Mouse (Mus musculus) midbrain, embryonic 15.5 days (tissue): ENCODE measurements around the gene Hacd2. TPM values are rescaled to one million over a fixed set of nuclear protein-coding genes. Genes with fewer than 3 reads are reported as not detected.
A peak's percentile ranks its signal among the peaks of the same experiment; 100 is the strongest.

Experiments
- ATAC-seq: fragments of 200-750 bp; cut with Nextera tagmentation; replicated peaks from 2 replicates; pipeline ENCODE4 v1.8.0; 2017; ENCODE audit warnings: moderate TSS enrichment
- H3K27ac ChIP-seq: fragments of 300-500 bp; sonication (generic); 2 replicates; pipeline ENCODE4 v1.5.1; 2015; ENCODE audit warnings: mild to moderate bottlenecking, inconsistent platforms
- H3K27me3 ChIP-seq: fragments of 300-500 bp; sonication (generic); replicated peaks from 2 replicates; pipeline ENCODE4 v1.6.1; 2015; ENCODE audit warnings: inconsistent platforms
- H3K36me3 ChIP-seq: fragments of 300-500 bp; sonication (generic); replicated peaks from 2 replicates; pipeline ENCODE4 v1.6.1; 2015; ENCODE audit warnings: inconsistent platforms
- H3K4me1 ChIP-seq: fragments of 300-500 bp; sonication (generic); 2 replicates; pipeline ENCODE4 v1.6.1; 2015; ENCODE audit warnings: inconsistent platforms
- H3K4me2 ChIP-seq: fragments of 300-500 bp; sonication (generic); 2 replicates; pipeline ENCODE4 v1.6.1; 2015; ENCODE audit warnings: inconsistent platforms, mild to moderate bottlenecking, moderate library complexity
- H3K4me3 ChIP-seq: fragments of 300-500 bp; sonication (generic); 2 replicates; pipeline ENCODE4 v1.5.1; 2015; ENCODE audit warnings: mild to moderate bottlenecking, inconsistent platforms
- H3K9ac ChIP-seq: fragments of 300-500 bp; sonication (generic); 2 replicates; pipeline ENCODE4 v1.6.1; 2015; ENCODE audit warnings: mild to moderate bottlenecking, inconsistent platforms
- H3K9me3 ChIP-seq: fragments of 300-500 bp; sonication (generic); 2 replicates; pipeline ENCODE4 v1.6.1; 2016; ENCODE audit warnings: inconsistent platforms
- WGBS: fragments of 180-500 bp; shearing (Covaris S2); methylation state at CpG from one replicate; pipeline ENCODE4 v1.1.7; 2015; ENCODE audit warnings: mixed read lengths; 5-methylcytosine and 5-hydroxymethylcytosine counted together
- polyA plus RNA-seq: library from polyadenylated mRNA; unstranded; fragments of >200 nt; fragmentation: Nextera tagmentation; extraction: Ambion mirVana; gene quantifications from 2 replicates; pipeline ENCODE4 v1.2.1, GENCODE M21; 2015

Hacd2 gene
- 42.6 and 50.6 TPM in 2 replicates for polyA plus RNA-seq

DNA sequence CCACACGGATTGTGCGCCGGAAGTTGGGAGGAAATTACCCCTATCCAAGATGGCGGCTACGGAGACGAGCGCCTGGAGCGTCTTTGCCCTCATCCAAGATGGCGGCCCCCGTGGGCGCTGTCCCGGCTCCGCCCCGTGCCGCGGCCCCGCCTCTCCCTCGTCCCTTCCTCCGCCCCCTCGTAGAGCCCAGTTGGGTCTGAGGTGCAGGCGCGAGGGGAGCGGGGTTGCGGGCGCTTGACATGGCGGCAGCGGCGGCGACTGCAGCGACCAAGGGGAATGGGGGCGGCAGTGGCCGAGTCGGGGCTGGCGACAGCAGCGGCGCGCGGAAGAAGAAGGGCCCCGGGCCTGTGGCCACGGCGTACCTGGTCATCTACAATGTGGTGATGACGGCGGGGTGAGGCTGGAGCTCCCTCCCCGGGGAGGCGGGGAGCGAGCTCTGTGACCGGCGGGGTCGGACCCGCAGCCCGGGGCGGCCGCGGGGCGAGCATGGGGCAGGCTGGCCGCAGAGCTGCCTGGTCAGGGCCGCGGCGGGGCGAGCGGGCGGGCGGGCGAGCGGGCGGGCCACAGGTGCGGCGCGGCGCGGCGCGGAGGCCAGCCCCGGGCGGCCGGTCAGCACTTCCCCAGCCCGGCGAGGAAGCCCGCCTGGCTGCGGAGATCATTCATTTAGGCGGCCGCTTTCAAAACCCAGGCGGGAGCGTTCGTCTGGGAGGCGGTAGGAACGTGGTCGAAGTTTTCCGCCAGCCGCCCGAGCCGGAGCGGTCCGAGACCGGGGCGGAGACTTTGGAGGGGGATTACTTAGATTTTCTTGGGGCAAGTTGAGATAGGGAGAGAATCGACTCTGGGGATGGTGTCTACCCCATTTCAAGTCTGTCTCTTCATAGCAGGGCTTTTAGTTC lies at the start of gene Hacd2:
Gene Hacd2, plus strand, starts transcription at position 187 of the 896 bp plus-strand sequence.
- Histone ChIP-seq H3K4me3 (peak within 1 kb of the TSS; percentile 94), H3K9me3 (no peaks in the 10 kb centered on the region), H3K27me3 (peaks cover 18% of the 10 kb centered on the region), H3K4me1 (0 out of 2 replicates have a peak, but pooled peaks cover 3% of the 10 kb centered on the region), H3K27ac (peak within 1 kb of the TSS; percentile 83), H3K9ac (peak within 1 kb of the TSS; percentile 84), H3K36me3 (no peaks in the 10 kb centered on the region), H3K4me2 (peak within 1 kb of the TSS; percentile 64)
- WGBS, result under 1% methylated on average over 76 of the region's 97 CpGs
- ATAC-seq, result peak; percentile 98

DNA sequence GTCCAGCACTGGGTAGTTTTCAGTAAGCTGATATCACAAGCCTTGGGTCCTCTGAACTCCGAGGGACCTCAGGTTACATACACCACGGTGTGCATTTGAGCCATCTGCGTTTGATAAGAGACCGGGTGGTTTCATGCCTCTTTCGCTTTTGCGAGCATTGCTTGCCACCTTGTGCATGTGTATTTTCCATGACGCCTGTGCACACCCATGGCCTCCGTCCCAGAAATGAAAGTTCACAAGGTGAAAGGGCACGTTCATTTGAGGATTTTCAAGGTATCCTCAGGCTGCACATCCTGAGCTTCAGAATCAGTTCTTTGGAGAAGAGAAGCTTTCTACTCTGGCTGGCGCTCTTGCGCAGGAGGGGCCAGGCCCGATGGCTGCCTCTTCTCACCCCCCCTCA lies 49.8 kb upstream of the Hacd2 start:
- WGBS, result 93% methylated on average over 12 of the region's 12 CpGs
- Histone ChIP-seq H3K27ac (no peak overlapping the region), H3K27me3 (no peaks in the 10 kb centered on the region), H3K9ac (no peak overlapping the region), H3K4me3 (no peak overlapping the region), H3K9me3 (no peaks in the 10 kb centered on the region), H3K4me2 (no peak overlapping the region), H3K36me3 (no peaks in the 10 kb centered on the region), H3K4me1 (no peaks in the 10 kb centered on the region)
- no peak for ATAC-seq

DNA sequence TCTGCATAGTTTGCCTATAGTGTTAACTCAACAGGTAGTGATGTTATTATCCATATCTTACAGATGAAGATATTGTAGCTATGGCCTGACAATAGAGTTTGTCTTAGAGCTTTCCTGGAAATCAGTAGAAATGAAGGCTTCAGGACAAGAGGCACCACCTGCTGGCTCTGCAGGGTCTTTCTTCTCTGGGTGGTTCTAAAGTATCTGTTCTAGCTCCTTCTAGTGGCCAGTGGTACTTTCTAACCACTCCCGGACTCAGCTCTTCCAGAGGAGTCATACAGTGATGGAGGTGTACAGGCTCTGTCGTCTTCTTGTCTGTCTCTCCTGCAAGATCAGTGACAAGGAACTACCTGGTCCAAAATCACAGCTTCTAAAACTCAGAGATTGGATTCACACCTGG lies 46.7 kb upstream of the Hacd2 start:
- H3K27ac ChIP-seq, result no peak overlapping the region
- no peak for ATAC-seq
- 75% methylated on average over 2 of the region's 2 CpGs for WGBS
- no peak overlapping the region for H3K9ac ChIP-seq
- H3K4me2 ChIP-seq, result no peak overlapping the region
- H3K36me3 ChIP-seq, result no peaks in the 10 kb centered on the region
- no peaks in the 10 kb centered on the region for H3K27me3 ChIP-seq
- no peaks in the 10 kb centered on the region for H3K4me1 ChIP-seq
- H3K9me3 ChIP-seq, result no peaks in the 10 kb centered on the region
- no peak overlapping the region for H3K4me3 ChIP-seq

DNA sequence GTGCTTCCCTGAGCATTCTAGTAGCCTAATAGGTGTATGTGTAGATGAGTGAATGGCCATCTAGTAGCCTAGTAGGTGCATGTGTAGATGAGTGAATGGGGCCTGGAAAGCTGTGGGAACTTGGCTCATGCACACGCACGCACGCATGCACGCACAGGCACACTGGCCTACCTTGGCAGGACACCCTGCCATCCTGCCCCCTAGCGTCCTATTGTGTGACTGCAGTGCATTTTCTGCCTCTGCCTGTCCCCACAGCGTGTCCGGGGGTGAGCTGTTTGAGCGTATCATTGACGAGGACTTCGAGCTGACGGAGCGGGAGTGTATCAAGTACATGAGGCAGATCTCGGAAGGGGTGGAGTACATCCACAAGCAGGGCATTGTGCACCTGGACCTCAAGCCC lies 45.6 kb upstream of the Hacd2 start:
- no peak overlapping the region for H3K9ac ChIP-seq
- 79% methylated on average over 13 of the region's 13 CpGs for WGBS
- no peak for ATAC-seq
- H3K36me3 ChIP-seq, result no peaks in the 10 kb centered on the region
- no peaks in the 10 kb centered on the region for H3K9me3 ChIP-seq
- no peak overlapping the region for H3K27ac ChIP-seq
- no peak overlapping the region for H3K4me2 ChIP-seq
- H3K4me1 ChIP-seq, result no peaks in the 10 kb centered on the region
- H3K27me3 ChIP-seq, result no peaks in the 10 kb centered on the region
- no peak overlapping the region for H3K4me3 ChIP-seq

DNA sequence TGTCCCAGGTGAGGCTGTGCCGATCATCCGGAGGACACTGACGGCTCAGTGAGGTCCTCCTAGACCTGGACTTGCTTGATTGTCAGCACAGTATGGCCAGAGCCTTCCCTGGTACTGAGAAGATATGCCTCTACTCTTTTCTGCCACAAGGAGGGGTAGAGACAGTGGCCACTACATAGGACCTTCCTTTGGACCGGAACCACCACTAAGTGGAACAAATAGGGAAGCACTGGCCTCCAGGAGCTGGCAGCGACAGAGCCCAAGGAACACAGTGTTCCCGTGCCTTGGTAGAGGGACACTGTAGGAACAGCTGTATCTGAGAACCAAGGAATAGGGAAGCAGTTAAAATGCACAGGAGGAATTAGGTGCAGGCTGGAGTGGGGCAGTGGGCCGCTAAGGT lies 44.2 kb upstream of the Hacd2 start:
- WGBS, result 94% methylated on average over 7 of the region's 7 CpGs
- Histone ChIP-seq H3K9me3 (no peaks in the 10 kb centered on the region), H3K9ac (no peak overlapping the region), H3K4me3 (no peak overlapping the region), H3K27me3 (no peaks in the 10 kb centered on the region), H3K4me1 (no peaks in the 10 kb centered on the region), H3K36me3 (no peaks in the 10 kb centered on the region), H3K4me2 (no peak overlapping the region), H3K27ac (no peak overlapping the region)
- ATAC-seq, result no peak

DNA sequence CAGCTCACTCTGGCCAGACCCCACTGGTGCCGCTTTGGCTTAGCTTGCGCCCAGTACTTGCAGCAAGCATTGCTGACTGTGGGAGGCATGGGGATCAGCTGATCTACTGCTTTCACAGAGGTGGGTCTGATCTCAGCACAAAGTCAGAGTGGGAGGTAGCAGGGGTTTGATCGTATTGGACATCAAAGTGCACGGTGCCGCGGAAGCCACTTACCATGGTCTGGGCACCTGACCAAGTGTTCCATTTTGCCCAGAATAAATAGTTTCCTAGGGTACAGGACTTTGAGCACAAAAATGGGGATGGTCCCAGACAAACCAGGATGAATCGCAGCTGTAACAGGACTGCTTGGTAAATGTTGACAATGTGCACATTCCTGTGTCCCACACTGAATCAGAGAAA lies 41.2 kb upstream of the Hacd2 start:
- Histone ChIP-seq H3K9ac (no peak overlapping the region), H3K27me3 (no peaks in the 10 kb centered on the region), H3K4me2 (no peak overlapping the region), H3K36me3 (no peaks in the 10 kb centered on the region), H3K4me1 (no peaks in the 10 kb centered on the region; the same call in 1 of the 2 replicates), H3K9me3 (no peaks in the 10 kb centered on the region), H3K27ac (no peak overlapping the region), H3K4me3 (no peak overlapping the region)
- 75% methylated on average over 7 of the region's 7 CpGs for WGBS
- ATAC-seq, result peak; percentile 42; the same call in 1 of the 2 replicates

DNA sequence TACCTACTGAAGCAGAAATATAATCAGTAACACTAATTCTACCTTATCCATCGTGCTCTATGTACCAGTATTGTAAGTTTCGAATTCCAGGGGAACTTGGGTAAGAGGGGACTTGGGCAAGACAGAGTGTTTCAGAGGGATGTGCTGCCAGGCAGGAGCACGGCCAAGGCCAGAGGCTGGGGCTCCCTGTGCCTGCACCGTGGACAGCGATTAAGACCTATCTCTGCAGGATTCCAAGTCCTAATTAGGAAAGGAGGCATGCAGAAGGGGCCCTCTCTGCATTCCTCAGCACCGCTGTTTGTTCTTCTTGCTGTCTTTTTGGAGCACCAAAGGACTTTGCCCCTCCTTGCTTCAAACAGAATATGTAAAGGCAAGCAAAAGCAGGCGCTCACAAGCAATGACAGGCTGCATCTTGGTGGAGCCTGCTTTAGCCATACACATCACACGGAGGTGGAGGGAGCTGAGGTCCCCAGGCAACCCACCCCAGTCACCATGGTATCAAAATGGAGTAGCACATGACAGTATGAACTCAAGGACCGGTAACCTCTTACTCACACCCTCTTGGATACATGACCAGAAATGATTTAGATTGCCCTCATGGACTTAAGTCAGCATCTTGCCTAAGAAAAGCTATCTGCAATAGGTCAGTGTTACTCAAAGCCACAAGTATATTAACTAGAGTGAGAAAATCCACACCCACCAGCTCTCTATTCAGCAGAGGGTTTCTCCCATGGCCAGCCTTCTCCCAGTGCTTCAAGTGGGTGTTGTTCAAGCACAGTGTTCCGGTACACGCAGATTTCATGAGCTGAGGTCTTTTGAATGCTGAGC lies 37.8 kb upstream of the Hacd2 start:
- no peak overlapping the region for H3K4me2 ChIP-seq
- no peak overlapping the region for H3K4me3 ChIP-seq
- no peak overlapping the region for H3K9ac ChIP-seq
- no peak for ATAC-seq
- no peaks in the 10 kb centered on the region for H3K36me3 ChIP-seq
- H3K27me3 ChIP-seq, result no peaks in the 10 kb centered on the region
- H3K4me1 ChIP-seq, result no peaks in the 10 kb centered on the region; the same call in 1 of the 2 replicates
- H3K9me3 ChIP-seq, result no peaks in the 10 kb centered on the region
- no peak overlapping the region for H3K27ac ChIP-seq
- WGBS, result 53% methylated on average over 11 of the region's 11 CpGs

DNA sequence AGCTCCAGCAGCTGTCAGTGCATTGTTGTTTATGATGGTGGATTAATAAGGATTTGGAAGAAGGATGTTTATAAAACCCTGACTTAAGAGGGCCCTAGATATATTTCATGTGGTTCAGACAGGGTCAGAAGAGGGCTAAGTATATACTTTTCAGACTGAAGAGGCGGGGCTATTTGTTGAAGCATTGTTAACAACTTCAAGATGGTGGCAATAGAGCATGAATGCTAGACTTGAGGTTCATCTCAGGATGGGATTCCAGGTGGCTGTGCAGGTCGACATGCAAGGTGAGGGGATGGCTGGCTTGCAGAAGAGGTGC lies 37.2 kb upstream of the Hacd2 start:
- ATAC-seq, result no peak
- Histone ChIP-seq H3K4me2 (no peak overlapping the region), H3K36me3 (no peaks in the 10 kb centered on the region), H3K9ac (no peak overlapping the region), H3K27ac (no peak overlapping the region), H3K4me3 (no peak overlapping the region), H3K4me1 (no peaks in the 10 kb centered on the region; the same call in 1 of the 2 replicates), H3K9me3 (no peaks in the 10 kb centered on the region), H3K27me3 (no peaks in the 10 kb centered on the region)
- 85% methylated on average over 2 of the region's 2 CpGs for WGBS

DNA sequence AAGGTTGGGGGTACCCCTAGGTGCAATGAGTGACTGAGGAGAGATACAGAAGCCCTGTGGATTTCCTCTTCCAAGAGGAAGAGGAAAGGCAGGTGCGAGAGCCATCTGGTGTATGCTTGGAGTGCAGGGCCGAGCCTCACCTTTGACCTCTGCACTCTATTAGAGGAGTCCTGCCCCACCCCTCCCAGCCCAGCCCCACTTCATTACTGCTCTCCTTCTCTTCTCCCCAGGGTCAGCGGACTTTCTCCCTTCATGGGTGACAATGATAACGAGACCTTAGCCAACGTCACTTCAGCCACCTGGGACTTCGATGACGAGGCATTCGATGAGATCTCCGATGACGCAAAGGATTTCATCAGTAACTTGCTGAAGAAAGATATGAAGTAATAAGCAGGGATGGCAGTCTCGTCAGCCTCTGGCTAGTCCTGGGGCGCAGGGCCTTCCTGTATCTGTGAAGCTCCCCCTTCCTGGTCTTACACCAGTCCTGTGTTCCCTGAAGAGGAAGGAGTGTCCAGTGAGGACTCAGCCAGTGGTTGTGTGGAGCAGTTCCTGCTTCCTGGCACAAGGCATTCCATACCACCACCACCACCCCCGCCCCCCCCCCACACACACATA lies 35.9 kb upstream of the Hacd2 start:
- Histone ChIP-seq H3K36me3 (no peaks in the 10 kb centered on the region), H3K4me3 (no peak overlapping the region), H3K27me3 (no peaks in the 10 kb centered on the region), H3K9me3 (no peaks in the 10 kb centered on the region), H3K4me1 (no peaks in the 10 kb centered on the region; the same call in 1 of the 2 replicates), H3K27ac (no peak overlapping the region), H3K4me2 (no peak overlapping the region), H3K9ac (no peak overlapping the region)
- WGBS, result 94% methylated on average over 13 of the region's 13 CpGs
- ATAC-seq, result no peak

DNA sequence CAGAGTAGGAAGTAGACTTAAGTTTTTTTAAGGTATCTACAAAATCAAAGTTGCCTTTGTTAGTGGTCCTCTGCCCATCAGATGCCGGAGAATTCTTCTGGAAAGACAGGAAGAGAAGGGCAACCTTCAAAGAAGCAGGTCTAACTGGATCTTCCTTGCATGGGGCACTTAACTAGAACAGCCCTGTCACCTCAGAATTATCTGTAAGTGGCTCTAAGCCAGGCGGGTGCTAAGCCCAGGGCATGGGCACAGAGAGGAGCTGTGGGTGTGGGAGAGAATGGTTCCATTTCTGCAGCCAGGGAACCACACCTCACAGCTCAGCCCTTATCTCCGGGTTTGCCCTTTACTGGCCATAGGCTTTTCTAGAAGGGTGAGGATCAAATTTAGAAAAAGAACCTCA lies 30.9 kb upstream of the Hacd2 start:
- H3K36me3 ChIP-seq, result no peaks in the 10 kb centered on the region
- no peaks in the 10 kb centered on the region for H3K9me3 ChIP-seq
- H3K4me3 ChIP-seq, result no peak overlapping the region
- H3K9ac ChIP-seq, result no peak overlapping the region
- H3K27ac ChIP-seq, result no peak overlapping the region
- H3K4me2 ChIP-seq, result no peak overlapping the region
- H3K27me3 ChIP-seq, result no peaks in the 10 kb centered on the region
- H3K4me1 ChIP-seq, result no peaks in the 10 kb centered on the region
- ATAC-seq, result no peak
- 89% methylated on average over 3 of the region's 3 CpGs for WGBS

DNA sequence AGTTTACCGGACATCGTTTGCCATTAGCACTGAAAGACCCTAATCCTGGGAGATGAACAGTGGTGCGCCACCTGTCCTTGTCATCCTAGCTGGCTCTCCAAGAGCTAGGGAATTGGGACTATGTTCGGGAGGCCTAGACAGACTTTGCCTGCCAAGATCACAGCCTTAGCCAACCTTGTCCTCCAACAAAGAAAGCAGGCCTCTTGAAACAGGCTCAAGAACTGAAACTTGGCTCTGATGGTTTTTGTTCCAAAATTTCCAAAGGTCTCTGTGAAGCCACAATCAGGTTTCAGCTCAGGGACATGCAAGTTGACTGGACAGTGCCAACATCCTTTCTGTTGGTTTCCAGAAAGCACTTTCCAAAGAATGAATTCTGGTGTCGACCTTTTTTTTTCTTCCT lies 29.4 kb upstream of the Hacd2 start:
- H3K9me3 ChIP-seq, result no peaks in the 10 kb centered on the region
- ATAC-seq, result no peak
- no peak overlapping the region for H3K4me3 ChIP-seq
- 85% methylated on average over 5 of the region's 5 CpGs for WGBS
- H3K36me3 ChIP-seq, result no peaks in the 10 kb centered on the region
- no peaks in the 10 kb centered on the region for H3K4me1 ChIP-seq
- no peak overlapping the region for H3K27ac ChIP-seq
- no peak overlapping the region for H3K9ac ChIP-seq
- H3K27me3 ChIP-seq, result no peaks in the 10 kb centered on the region
- H3K4me2 ChIP-seq, result no peak overlapping the region

DNA sequence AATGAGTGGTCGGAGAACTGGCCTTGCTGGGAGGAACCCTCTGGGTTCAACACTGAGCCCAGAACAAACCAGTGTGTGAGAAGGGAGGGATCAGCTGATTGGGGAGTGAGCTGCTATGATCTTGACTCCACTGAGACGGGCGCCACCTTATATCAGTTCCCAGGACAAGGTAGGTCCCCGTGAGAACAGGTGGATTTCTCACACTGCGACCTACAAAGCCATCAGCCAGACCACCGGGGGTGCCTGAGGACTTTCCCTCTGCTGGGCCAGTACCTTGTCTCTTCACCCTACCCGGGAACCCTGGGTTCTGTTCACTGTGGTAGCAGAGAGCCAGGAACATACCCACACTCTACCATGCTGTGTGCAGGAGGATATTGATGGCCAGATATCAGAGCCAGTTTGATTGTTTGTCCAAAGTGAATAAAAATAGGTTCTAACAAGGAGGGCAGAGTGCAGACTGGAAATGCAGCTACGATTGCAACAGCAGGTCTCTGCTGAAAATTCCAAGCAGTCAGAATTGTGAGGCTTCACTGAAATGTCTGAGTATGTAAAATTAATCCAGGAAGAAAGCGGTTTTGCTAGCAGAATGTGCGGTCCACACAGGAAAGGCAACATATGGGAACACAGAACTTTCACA lies 28.4 kb upstream of the Hacd2 start:
- no peak overlapping the region for H3K27ac ChIP-seq
- H3K4me1 ChIP-seq, result no peaks in the 10 kb centered on the region
- no peak overlapping the region for H3K9ac ChIP-seq
- no peak for ATAC-seq
- WGBS, result 90% methylated on average over 10 of the region's 10 CpGs
- no peaks in the 10 kb centered on the region for H3K36me3 ChIP-seq
- no peak overlapping the region for H3K4me2 ChIP-seq
- no peaks in the 10 kb centered on the region for H3K27me3 ChIP-seq
- no peaks in the 10 kb centered on the region for H3K9me3 ChIP-seq
- H3K4me3 ChIP-seq, result no peak overlapping the region
